Mouse (Mus musculus) urinary bladder, postnatal 25 days (tissue): ENCODE results near the gene Mtfmt.
A peak's percentile ranks its signal among the peaks of the same experiment; 100 is the strongest.

Experiments
- DNase-seq: peaks from one replicate; pipeline ENCODE4 v3.0.0; 2022; ENCODE audit warnings: low spot score

Mtfmt gene

GRCm38 (mm10) chr9:65427511-65427910 is 8.1 kb upstream of the Mtfmt start:
- DNase-seq: no peak

GRCm38 (mm10) chr9:65428003-65428402 is 7.6 kb upstream of the Mtfmt start:
- no peak for DNase-seq

GRCm38 (mm10) chr9:65430401-65430800 is 5.2 kb upstream of the Mtfmt start:
- no peak for DNase-seq

GRCm38 (mm10) chr9:65430921-65431320 is 4.7 kb upstream of the Mtfmt start:
- no peak for DNase-seq

- peak; percentile 74 for DNase-seq
Observed at GRCm38 (mm10) chr9:65432236-65432635, 3.3 kb upstream of the Mtfmt start.

- peak; percentile 31 for DNase-seq
Observed at GRCm38 (mm10) chr9:65434140-65434539, 1.4 kb upstream of the Mtfmt start.

- no peak for DNase-seq
Observed at GRCm38 (mm10) chr9:65435211-65435610, 371 bp upstream of the Mtfmt start.

- DNase-seq: no peak
Observed at GRCm38 (mm10) chr9:65444692-65445091, 9.1 kb downstream of the Mtfmt start.

GRCm38 (mm10) chr9:65447951-65448350 is 12.4 kb downstream of the Mtfmt start:
- no peak for DNase-seq

GRCm38 (mm10) chr9:65458975-65459374 is 23.4 kb downstream of the Mtfmt start:
- no peak for DNase-seq

- DNase-seq: no peak
Observed at GRCm38 (mm10) chr9:65460198-65460597, 24.6 kb downstream of the Mtfmt start.

GRCm38 (mm10) chr9:65460732-65461442 is 25.3 kb downstream of the Mtfmt start, which contains the start of gene Spg21:
Spg21 (plus strand) TSS chr9:65460947.
- peak; percentile 97 for DNase-seq

- DNase-seq: no peak
Observed at GRCm38 (mm10) chr9:65462544-65462943, 27.0 kb downstream of the Mtfmt start.

- peak; percentile 20 for DNase-seq
Observed at GRCm38 (mm10) chr9:65464161-65464560, 28.6 kb downstream of the Mtfmt start.

GRCm38 (mm10) chr9:65465241-65465640 is 29.7 kb downstream of the Mtfmt start:
- DNase-seq: no peak

- DNase-seq: no peak
Observed at GRCm38 (mm10) chr9:65467686-65468085, 32.1 kb downstream of the Mtfmt start.

- no peak for DNase-seq
Observed at GRCm38 (mm10) chr9:65472769-65473168, 37.2 kb downstream of the Mtfmt start.

GRCm38 (mm10) chr9:65479158-65479557 is 43.6 kb downstream of the Mtfmt start:
- no peak for DNase-seq

GRCm38 (mm10) chr9:65480071-65480470 is 44.5 kb downstream of the Mtfmt start:
- no peak for DNase-seq

GRCm38 (mm10) chr9:65491476-65491875 is 55.9 kb downstream of the Mtfmt start:
- no peak for DNase-seq

GRCm38 (mm10) chr9:65492351-65492750 is 56.8 kb downstream of the Mtfmt start:
- DNase-seq: no peak

- no peak for DNase-seq
Observed at GRCm38 (mm10) chr9:65492851-65493250, 57.3 kb downstream of the Mtfmt start.

- DNase-seq: no peak
Observed at GRCm38 (mm10) chr9:65502146-65502545, 66.6 kb downstream of the Mtfmt start.
